Mouse (Mus musculus): ENCODE measurements around the gene Psmb2.

GRCm38 (mm10) chr4:126647996-126648910 is 29.2 kb upstream of the Psmb2 start:
- TF ChIP-seq CTCF (IDR thresholded peaks at IDR 0.05; ENCODE audit: low read depth, low read length) (no peak), GATA1 (IDR thresholded peaks at IDR 0.05; ENCODE audit: borderline replicate concordance, low read length) (no peak)

All from G1E (cell line).